Mouse (Mus musculus) large intestine, adult 2 months (tissue): Measurements from ENCODE around the gene Wdr31. TPM values are rescaled to one million over a fixed set of nuclear protein-coding genes. Genes with fewer than 3 reads are reported as not detected.

Experiments
- DNase-seq: peaks from one replicate; pipeline ENCODE4 v3.0.0-alpha.2; 2012; ENCODE audit warnings: low read depth, low spot score
- WGBS: fragments of 180-500 bp; shearing (Covaris S2); methylation state at CpG from one replicate; pipeline ENCODE4 v1.1.7; 2018; 5-methylcytosine and 5-hydroxymethylcytosine counted together
- polyA plus RNA-seq: library from polyadenylated mRNA; depleted of rRNA; stranded (reverse); fragments of >200 nt; gene quantifications from 2 replicates; pipeline ENCODE4 v1.2.3, GENCODE M21; 2012

Wdr31 gene
- polyA plus RNA-seq, 1 experiment: 1.7 TPM

- 92% methylated on average over 8 of the region's 8 CpGs for WGBS
- no peak for DNase-seq
These were observed 10.3 kb downstream of the Wdr31 start for GRCm38 (mm10) chr4:62460348-62460747.

- WGBS: 63% methylated on average over 3 of the region's 3 CpGs
- no peak for DNase-seq
These were observed 11.6 kb downstream of the Wdr31 start for GRCm38 (mm10) chr4:62459081-62459480.

GRCm38 (mm10) chr4:62454995-62455394 lies 15.7 kb downstream of the Wdr31 start:
- 32% methylated on average over 5 of the region's 5 CpGs for WGBS
- DNase-seq: no peak

- DNase-seq: no peak
- 75% methylated on average over 4 of the region's 4 CpGs for WGBS
These were observed 29.7 kb downstream of the Wdr31 start for GRCm38 (mm10) chr4:62440986-62441385.

- 52% methylated on average over 4 of the region's 4 CpGs for WGBS
- DNase-seq: no peak
These were observed 30.2 kb downstream of the Wdr31 start for GRCm38 (mm10) chr4:62440544-62440943.

GRCm38 (mm10) chr4:62439793-62440192 lies 30.9 kb downstream of the Wdr31 start:
- DNase-seq: no peak
- 71% methylated on average over 4 of the region's 4 CpGs for WGBS

- 51% methylated on average over 7 of the region's 7 CpGs for WGBS
- no peak for DNase-seq
These were observed 32.8 kb downstream of the Wdr31 start for GRCm38 (mm10) chr4:62437871-62438270.

- WGBS: 89% methylated on average over 3 of the region's 3 CpGs
These were observed 33.4 kb downstream of the Wdr31 start for GRCm38 (mm10) chr4:62437256-62437778.

GRCm38 (mm10) chr4:62435081-62435480 lies 35.6 kb downstream of the Wdr31 start, which contains the start of gene Rnf183:
Rnf183 (minus strand) TSS chr4:62435252.
- no peak for DNase-seq

More at GRCm38 (mm10) chr4:62437256-62437778, 33.4 kb downstream of the Wdr31 start:
- no peak for DNase-seq

GRCm38 (mm10) chr4:62433939-62434870 lies 36.5 kb downstream of the Wdr31 start:
- DNase-seq: no peak
- 39% methylated on average over 7 of the region's 7 CpGs for WGBS

More at GRCm38 (mm10) chr4:62435081-62435480, 35.6 kb downstream of the Wdr31 start, which contains the start of gene Rnf183:
- WGBS: 63% methylated on average over 6 of the region's 6 CpGs

- 79% methylated on average over 4 of the region's 4 CpGs for WGBS
- DNase-seq: no peak
These were observed 39.2 kb downstream of the Wdr31 start for GRCm38 (mm10) chr4:62431522-62431921.

GRCm38 (mm10) chr4:62430678-62431077 lies 40.0 kb downstream of the Wdr31 start:
- DNase-seq: no peak

GRCm38 (mm10) chr4:62429616-62430015 lies 41.1 kb downstream of the Wdr31 start:
- 88% methylated on average over 9 of the region's 9 CpGs for WGBS
- DNase-seq: no peak

- DNase-seq: no peak
- 70% methylated on average over 17 of the region's 17 CpGs for WGBS
These were observed 42.5 kb downstream of the Wdr31 start for GRCm38 (mm10) chr4:62427978-62428758.

- DNase-seq: no peak
- WGBS: 92% methylated on average over 4 of the region's 4 CpGs
These were observed 44.8 kb downstream of the Wdr31 start for GRCm38 (mm10) chr4:62425891-62426290.

- no peak for DNase-seq
- 91% methylated on average over 6 of the region's 6 CpGs for WGBS
These were observed 51.6 kb downstream of the Wdr31 start for GRCm38 (mm10) chr4:62419091-62419490.

GRCm38 (mm10) chr4:62418448-62418847 lies 52.2 kb downstream of the Wdr31 start:
- DNase-seq: no peak
- 87% methylated on average over 8 of the region's 8 CpGs for WGBS

GRCm38 (mm10) chr4:62411606-62412005 lies 59.1 kb downstream of the Wdr31 start:
- no peak for DNase-seq
- WGBS: 87% methylated on average over 10 of the region's 10 CpGs

- no peak for DNase-seq
These were observed 60.4 kb downstream of the Wdr31 start for GRCm38 (mm10) chr4:62410325-62410724.

GRCm38 (mm10) chr4:62409615-62410014 lies 61.1 kb downstream of the Wdr31 start:
- WGBS: 6% methylated on average over 6 of the region's 6 CpGs
- DNase-seq: no peak

More at GRCm38 (mm10) chr4:62410325-62410724, 60.4 kb downstream of the Wdr31 start:
- WGBS: 71% methylated on average over 2 of the region's 2 CpGs
